Mouse (Mus musculus): ENCODE data around the gene Olfr243.
"Not testable (repeated sequence)": the region's sequence is repeated elsewhere in the genome, so short reads cannot be mapped to it uniquely, and the experiment has no call there.

DNA sequence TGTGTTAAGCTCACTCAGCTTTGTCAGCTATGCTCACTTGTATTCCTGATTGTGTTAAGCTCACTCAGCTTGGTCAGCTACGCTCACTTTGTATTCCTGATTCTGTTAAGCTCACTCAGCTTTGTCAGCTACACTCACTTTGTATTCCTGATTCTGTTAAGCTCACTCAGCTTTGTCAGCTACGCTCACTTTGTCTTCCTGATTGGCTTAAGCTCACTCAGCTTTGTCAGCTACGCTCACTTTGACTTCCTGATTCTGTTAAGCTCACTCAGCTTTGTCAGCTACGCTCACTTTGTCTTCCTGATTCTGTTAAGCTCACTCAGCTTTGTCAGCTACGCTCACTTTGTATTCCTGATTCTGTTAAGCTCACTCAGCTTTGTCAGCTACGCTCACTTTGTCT, 47.7 kb downstream of the Olfr243 start:
- not testable (repeated sequence) for TF ChIP-seq POLR2A (IDR thresholded peaks at IDR 0.05; ENCODE audit: low read depth, low read length); CTCF (conservative IDR thresholded peaks at IDR 0.05; ENCODE audit: insufficient read depth, insufficient read length, low read depth, low read length)

Measured in kidney, adult 2 months (tissue).